ENCODE assay signal across 16 mouse cellular contexts in the genomic region with DNA sequence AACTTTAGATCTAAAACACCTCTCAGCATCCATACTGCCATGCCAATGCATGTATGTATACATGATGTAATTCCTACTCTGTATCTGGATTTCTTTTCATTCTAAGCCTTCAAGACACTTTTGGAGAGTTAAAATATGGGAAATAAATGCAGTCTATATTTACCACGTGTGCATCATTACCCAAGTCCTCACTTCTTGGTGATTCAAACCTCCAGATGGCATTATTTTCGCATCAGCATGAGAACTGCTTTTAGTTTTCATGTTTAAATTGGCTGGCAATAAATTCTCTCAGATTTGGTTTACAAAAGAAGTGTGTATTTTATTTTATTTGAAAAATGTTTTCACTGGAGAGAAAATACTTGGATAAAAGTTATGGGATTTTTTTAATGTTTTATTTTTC.
"Had no signal": no experiment of that assay in that cellular context is flagged by ENCODE, and none has a peak within 500 bp of the region (broad histone marks: within the 10 kb centered on the region; RNA-seq: fewer than 3 reads in every experiment).

No protein-coding gene starts in this region.

- H3K4me1 ChIP-seq: liver, embryonic 13.5 days; stomach, embryonic 15.5 days had no signal

- H3K27ac ChIP-seq: kidney, postnatal 0 days; left cerebral cortex, adult 2 months; liver, embryonic 13.5 days; stomach, embryonic 15.5 days had no signal

- H3K36me3 ChIP-seq: liver, embryonic 13.5 days; stomach, embryonic 15.5 days had no signal

- H3K4me3 ChIP-seq: left cerebral cortex, adult 2 months; liver, embryonic 13.5 days; stomach, embryonic 15.5 days had no signal

- H3K4me2 ChIP-seq: liver, embryonic 13.5 days; midbrain, embryonic 11.5 days; stomach, embryonic 15.5 days had no signal

- H3K9me3 ChIP-seq: liver, embryonic 13.5 days; stomach, embryonic 15.5 days had no signal

- DNase-seq: kidney, adult 2 months; kidney, postnatal 25 days; layer of hippocampus, postnatal 36 days; liver, embryonic 13.5 days; lung, adult 2 months; lung, postnatal 14 days; lung, postnatal 4 days; midbrain, embryonic 14.5 days; right cerebral cortex, postnatal 14 days; spleen, adult 18-20 months; thymus, adult 18-20 months; thymus, postnatal 36 days had no signal

- H3K27me3 ChIP-seq: liver, embryonic 13.5 days; stomach, embryonic 15.5 days had no signal

- H3K9ac ChIP-seq: liver, embryonic 13.5 days; stomach, embryonic 15.5 days had no signal
